Mouse (Mus musculus): ENCODE results near the gene Ier5l. TPM values are rescaled to one million over a fixed set of nuclear protein-coding genes. Genes with fewer than 3 reads are reported as not detected.

Ier5l gene
- polyA plus RNA-seq, 1 experiment from 2014 or later, result 12.6 TPM

GRCm38 (mm10) chr2:30495000-30495908 lies 21.2 kb upstream of the Ier5l start:
- peak; percentile 52 for ATAC-seq (replicated peaks; ENCODE audit: insufficient number of reproducible peaks, low FRiP score, low TSS enrichment, low read depth)
- H3K4me3 ChIP-seq (ENCODE audit: low read depth, low read length), result no peak overlapping the region; the same call in 1 of the 2 replicates
- H3K9ac ChIP-seq (replicated peaks; ENCODE audit: low read length), result no peak overlapping the region
- no peaks in the 10 kb centered on the region for H3K9me3 ChIP-seq (replicated peaks; ENCODE audit: control insufficient read depth, low read length)
- H3K27ac ChIP-seq (replicated peaks; ENCODE audit: low read depth, low read length), result no peak overlapping the region
- no peaks in the 10 kb centered on the region for H3K4me1 ChIP-seq (ENCODE audit: control insufficient read depth, insufficient read depth, low read length)
- 77% methylated on average over 8 of the region's 8 CpGs for WGBS
- no peak overlapping the region; the same call in 1 of the 2 replicates for H3K4me2 ChIP-seq (ENCODE audit: low read depth, low read length)
- no peak for DNase-seq (ENCODE audit: low spot score)
- H3K27me3 ChIP-seq (ENCODE audit: control insufficient read depth, insufficient read depth, low read length), result no peaks in the 10 kb centered on the region
- H3K36me3 ChIP-seq (replicated peaks; ENCODE audit: control insufficient read depth, insufficient read depth, low read depth, low read length), result no peaks in the 10 kb centered on the region

GRCm38 (mm10) chr2:30490384-30490783 lies 16.4 kb upstream of the Ier5l start:
- no peak overlapping the region for H3K4me2 ChIP-seq (ENCODE audit: low read depth, low read length)
- no peaks in the 10 kb centered on the region for H3K36me3 ChIP-seq (replicated peaks; ENCODE audit: control insufficient read depth, insufficient read depth, low read depth, low read length)
- no peaks in the 10 kb centered on the region for H3K4me1 ChIP-seq (ENCODE audit: control insufficient read depth, insufficient read depth, low read length)
- H3K4me3 ChIP-seq (ENCODE audit: low read depth, low read length), result no peak overlapping the region
- ATAC-seq (replicated peaks; ENCODE audit: insufficient number of reproducible peaks, low FRiP score, low TSS enrichment, low read depth) (no peak), DNase-seq (ENCODE audit: low spot score) (no peak)
- no peaks in the 10 kb centered on the region for H3K9me3 ChIP-seq (replicated peaks; ENCODE audit: control insufficient read depth, low read length)
- WGBS, result 54% methylated on average over 2 of the region's 2 CpGs
- H3K27me3 ChIP-seq (ENCODE audit: control insufficient read depth, insufficient read depth, low read length), result no peaks in the 10 kb centered on the region
- H3K9ac ChIP-seq (replicated peaks; ENCODE audit: low read length), result no peak overlapping the region
- no peak overlapping the region for H3K27ac ChIP-seq (replicated peaks; ENCODE audit: low read depth, low read length)

- ATAC-seq (replicated peaks; ENCODE audit: insufficient number of reproducible peaks, low FRiP score, low TSS enrichment, low read depth) (no peak), DNase-seq (ENCODE audit: low spot score) (no peak)
- H3K4me3 ChIP-seq (ENCODE audit: low read depth, low read length), result no peak overlapping the region
- H3K36me3 ChIP-seq (replicated peaks; ENCODE audit: control insufficient read depth, insufficient read depth, low read depth, low read length), result no peaks in the 10 kb centered on the region
- WGBS, result 35% methylated on average over 7 of the region's 7 CpGs
- H3K4me2 ChIP-seq (ENCODE audit: low read depth, low read length), result no peak overlapping the region
- H3K9me3 ChIP-seq (replicated peaks; ENCODE audit: control insufficient read depth, low read length), result no peaks in the 10 kb centered on the region
- no peak overlapping the region for H3K27ac ChIP-seq (replicated peaks; ENCODE audit: low read depth, low read length)
- H3K9ac ChIP-seq (replicated peaks; ENCODE audit: low read length), result no peak overlapping the region
- H3K4me1 ChIP-seq (ENCODE audit: control insufficient read depth, insufficient read depth, low read length), result no peaks in the 10 kb centered on the region
- no peaks in the 10 kb centered on the region for H3K27me3 ChIP-seq (ENCODE audit: control insufficient read depth, insufficient read depth, low read length)
Measured at GRCm38 (mm10) chr2:30487597-30487996, 13.6 kb upstream of the Ier5l start.

GRCm38 (mm10) chr2:30478526-30478925 lies 4.5 kb upstream of the Ier5l start:
- H3K4me1 ChIP-seq (ENCODE audit: control insufficient read depth, insufficient read depth, low read length), result no peaks in the 10 kb centered on the region; the same call in 1 of the 2 replicates
- H3K9ac ChIP-seq (replicated peaks; ENCODE audit: low read length), result no peak overlapping the region
- H3K27ac ChIP-seq (replicated peaks; ENCODE audit: low read depth, low read length), result no peak overlapping the region
- no peak overlapping the region for H3K4me3 ChIP-seq (ENCODE audit: low read depth, low read length)
- H3K9me3 ChIP-seq (replicated peaks; ENCODE audit: control insufficient read depth, low read length), result no peaks in the 10 kb centered on the region
- H3K27me3 ChIP-seq (ENCODE audit: control insufficient read depth, insufficient read depth, low read length), result no peaks in the 10 kb centered on the region
- 80% methylated on average over 1 of the region's 1 CpGs for WGBS
- H3K36me3 ChIP-seq (replicated peaks; ENCODE audit: control insufficient read depth, insufficient read depth, low read depth, low read length), result no peaks in the 10 kb centered on the region
- no peak for ATAC-seq (replicated peaks; ENCODE audit: insufficient number of reproducible peaks, low FRiP score, low TSS enrichment, low read depth)
- no peak overlapping the region for H3K4me2 ChIP-seq (ENCODE audit: low read depth, low read length)
- no peak for DNase-seq (ENCODE audit: low spot score)

- no peak for DNase-seq (ENCODE audit: low spot score)
- Histone ChIP-seq H3K4me3 (ENCODE audit: low read depth, low read length) (no peak overlapping the region), H3K36me3 (replicated peaks; ENCODE audit: control insufficient read depth, insufficient read depth, low read depth, low read length) (no peaks in the 10 kb centered on the region), H3K9me3 (replicated peaks; ENCODE audit: control insufficient read depth, low read length) (no peaks in the 10 kb centered on the region), H3K27ac (replicated peaks; ENCODE audit: low read depth, low read length) (no peak overlapping the region), H3K4me1 (ENCODE audit: control insufficient read depth, insufficient read depth, low read length) (no peaks in the 10 kb centered on the region; the same call in 1 of the 2 replicates), H3K27me3 (ENCODE audit: control insufficient read depth, insufficient read depth, low read length) (no peaks in the 10 kb centered on the region), H3K9ac (replicated peaks; ENCODE audit: low read length) (0 out of 2 replicates have a peak overlapping the region, but pooled peaks have one; percentile 4), H3K4me2 (ENCODE audit: low read depth, low read length) (no peak overlapping the region)
- ATAC-seq (replicated peaks; ENCODE audit: insufficient number of reproducible peaks, low FRiP score, low TSS enrichment, low read depth), result no peak
- WGBS, result 58% methylated on average over 2 of the region's 2 CpGs
Measured at GRCm38 (mm10) chr2:30476241-30476640, 2.2 kb upstream of the Ier5l start.

GRCm38 (mm10) chr2:30475457-30475856 lies 1.4 kb upstream of the Ier5l start:
- no peak overlapping the region for H3K9ac ChIP-seq (replicated peaks; ENCODE audit: low read length)
- no peak overlapping the region for H3K4me3 ChIP-seq (ENCODE audit: low read depth, low read length)
- H3K4me2 ChIP-seq (ENCODE audit: low read depth, low read length), result no peak overlapping the region; the same call in 1 of the 2 replicates
- H3K9me3 ChIP-seq (replicated peaks; ENCODE audit: control insufficient read depth, low read length), result no peaks in the 10 kb centered on the region
- no peak overlapping the region for H3K27ac ChIP-seq (replicated peaks; ENCODE audit: low read depth, low read length)
- no peak for DNase-seq (ENCODE audit: low spot score)
- H3K4me1 ChIP-seq (ENCODE audit: control insufficient read depth, insufficient read depth, low read length), result no peaks in the 10 kb centered on the region; the same call in 1 of the 2 replicates
- H3K27me3 ChIP-seq (ENCODE audit: control insufficient read depth, insufficient read depth, low read length), result no peaks in the 10 kb centered on the region
- no peaks in the 10 kb centered on the region for H3K36me3 ChIP-seq (replicated peaks; ENCODE audit: control insufficient read depth, insufficient read depth, low read depth, low read length)
- ATAC-seq (replicated peaks; ENCODE audit: insufficient number of reproducible peaks, low FRiP score, low TSS enrichment, low read depth), result no peak
- WGBS, result 83% methylated on average over 7 of the region's 7 CpGs

GRCm38 (mm10) chr2:30474776-30475175 lies 757 bp upstream of the Ier5l start:
- Histone ChIP-seq H3K9me3 (replicated peaks; ENCODE audit: control insufficient read depth, low read length) (no peaks in the 10 kb centered on the region), H3K36me3 (replicated peaks; ENCODE audit: control insufficient read depth, insufficient read depth, low read depth, low read length) (no peaks in the 10 kb centered on the region), H3K4me2 (ENCODE audit: low read depth, low read length) (peak overlapping the region; percentile 84), H3K27ac (replicated peaks; ENCODE audit: low read depth, low read length) (no peak overlapping the region), H3K4me1 (ENCODE audit: control insufficient read depth, insufficient read depth, low read length) (no peaks in the 10 kb centered on the region; the same call in 1 of the 2 replicates), H3K4me3 (ENCODE audit: low read depth, low read length) (peak overlapping the region; percentile 99), H3K9ac (replicated peaks; ENCODE audit: low read length) (no peak overlapping the region), H3K27me3 (ENCODE audit: control insufficient read depth, insufficient read depth, low read length) (no peaks in the 10 kb centered on the region)
- ATAC-seq (replicated peaks; ENCODE audit: insufficient number of reproducible peaks, low FRiP score, low TSS enrichment, low read depth), result no peak
- 19% methylated on average over 4 of the region's 4 CpGs for whole genome bisulfite sequencing
- no peak for DNase-seq (ENCODE audit: low spot score)

GRCm38 (mm10) chr2:30473431-30474031 lies 488 bp downstream of the Ier5l start:
- Histone ChIP-seq H3K4me2 (ENCODE audit: low read depth, low read length) (peak overlapping the region; percentile 84), H3K36me3 (replicated peaks; ENCODE audit: control insufficient read depth, insufficient read depth, low read depth, low read length) (no peaks in the 10 kb centered on the region), H3K9me3 (replicated peaks; ENCODE audit: control insufficient read depth, low read length) (no peaks in the 10 kb centered on the region), H3K9ac (replicated peaks; ENCODE audit: low read length) (peak overlapping the region; percentile 100), H3K4me3 (ENCODE audit: low read depth, low read length) (peak overlapping the region; percentile 99), H3K27ac (replicated peaks; ENCODE audit: low read depth, low read length) (peak overlapping the region; percentile 94), H3K27me3 (ENCODE audit: control insufficient read depth, insufficient read depth, low read length) (no peaks in the 10 kb centered on the region), H3K4me1 (ENCODE audit: control insufficient read depth, insufficient read depth, low read length) (peaks cover 5% of the 10 kb centered on the region; the same call in 1 of the 2 replicates)
- DNase-seq (ENCODE audit: low spot score) (peak; percentile 63), ATAC-seq (replicated peaks; ENCODE audit: insufficient number of reproducible peaks, low FRiP score, low TSS enrichment, low read depth) (peak; percentile 16)
- WGBS, result 0% methylated on average over 60 of the region's 80 CpGs
